Mouse (Mus musculus) cerebellum, adult 9-10 months (tissue): Measurements from ENCODE around the gene Max.

ENCODE experiments used
- DNase-seq: peaks from one replicate; pipeline ENCODE4 v3.0.0; 2022

The Max gene

DNA sequence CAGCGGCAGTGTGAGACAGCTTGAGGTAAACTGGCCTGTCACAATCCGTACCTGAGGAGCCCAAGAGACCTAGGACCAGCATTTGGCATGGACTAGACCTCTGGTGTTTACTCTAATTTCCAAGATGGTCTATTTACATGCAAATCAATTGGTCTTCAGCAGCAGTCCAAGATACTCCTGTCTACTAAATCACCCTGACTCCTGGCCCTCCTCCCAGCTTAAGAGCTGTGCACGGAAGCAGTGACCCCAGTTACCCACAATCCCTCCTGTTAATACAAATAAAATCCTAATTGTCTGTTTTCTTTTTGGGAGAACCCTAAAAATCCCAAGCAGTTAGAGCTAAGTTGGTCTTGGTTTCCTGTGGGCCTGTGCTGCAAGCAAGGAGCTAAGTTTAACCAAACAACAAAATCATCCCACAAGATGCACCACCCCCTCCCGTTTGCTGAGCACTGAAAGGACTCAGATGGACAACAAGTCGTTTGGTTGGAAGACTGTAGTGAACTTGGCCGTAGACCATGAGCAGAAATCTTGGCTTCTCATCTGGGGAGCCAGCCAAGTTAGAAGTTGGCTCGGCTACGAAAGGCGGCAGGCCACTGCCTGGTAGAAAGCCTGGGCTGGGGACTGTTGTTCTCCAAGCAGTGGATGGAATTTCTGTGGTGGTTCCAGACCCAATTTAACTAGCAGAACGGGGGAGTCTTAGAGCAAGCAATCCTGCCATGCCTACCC, 7.1 kb downstream of the Max start:
- DNase-seq: peak; percentile 94

DNA sequence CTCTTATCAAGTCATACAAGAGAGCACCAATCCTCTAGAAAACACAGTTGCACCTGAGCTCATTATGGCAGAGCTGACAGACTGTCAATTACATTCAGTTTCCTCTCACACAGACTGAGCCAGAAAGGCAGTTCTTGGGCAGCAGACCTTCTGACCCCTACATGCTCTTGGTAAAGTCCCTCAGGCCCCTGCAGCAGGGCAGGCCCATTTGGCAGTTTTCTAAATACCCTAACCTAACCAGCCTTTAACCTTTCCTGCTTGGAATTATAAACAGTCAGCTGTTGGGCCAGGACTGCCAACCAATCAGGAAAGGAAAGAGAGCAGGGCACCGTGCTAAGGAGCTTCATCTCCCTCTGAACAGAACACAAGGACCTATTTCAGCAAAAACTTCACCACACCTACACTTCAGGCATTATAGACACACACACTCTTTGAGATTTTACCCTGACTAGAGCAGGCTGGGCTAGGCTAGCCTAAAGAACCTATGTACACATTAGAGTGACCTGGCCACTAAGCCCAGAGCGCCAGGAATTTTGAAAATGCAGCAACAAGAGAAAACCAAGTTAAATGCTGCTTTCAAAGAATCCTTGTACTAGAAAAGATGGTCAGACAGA, 8.1 kb downstream of the Max start:
- DNase-seq: no peak

DNA sequence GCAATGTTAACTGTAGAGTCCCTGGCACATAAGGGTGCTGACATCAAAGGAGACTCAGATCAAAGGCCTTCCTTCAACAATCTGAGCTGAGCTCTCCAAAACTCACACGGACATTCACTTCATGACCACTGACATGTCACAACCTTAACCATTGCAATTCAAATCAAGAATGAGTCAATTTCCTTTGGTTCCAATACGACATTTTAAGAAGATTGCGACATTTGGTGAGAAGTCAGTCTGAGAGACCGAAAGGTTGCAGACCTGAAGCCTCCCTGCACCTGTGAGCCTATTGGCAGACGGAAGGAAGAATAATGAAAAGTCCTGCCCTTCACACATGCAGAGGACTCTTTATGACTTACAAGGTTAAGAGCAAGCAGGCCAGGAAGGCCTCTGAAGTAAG, 11.7 kb downstream of the Max start:
- no peak for DNase-seq

DNA sequence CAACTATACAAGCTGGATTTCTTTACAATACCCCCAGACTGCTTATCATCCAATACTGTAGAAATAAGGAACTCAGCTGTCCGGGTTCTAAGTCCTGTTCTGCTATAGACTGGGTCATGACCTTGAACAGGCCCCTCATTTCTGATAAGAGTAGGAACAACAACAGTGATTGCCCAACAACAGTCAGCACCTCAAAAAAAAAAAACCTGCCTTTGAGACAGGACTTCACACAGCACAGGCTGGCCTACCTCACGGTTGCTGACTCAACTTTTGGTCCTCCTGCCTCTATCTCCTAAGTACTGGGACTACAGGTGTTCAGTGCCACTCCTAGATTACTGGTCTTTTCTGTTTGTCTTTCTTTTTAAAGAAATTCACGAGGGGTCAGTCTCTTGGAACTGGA, 13.2 kb downstream of the Max start:
- no peak for DNase-seq

DNA sequence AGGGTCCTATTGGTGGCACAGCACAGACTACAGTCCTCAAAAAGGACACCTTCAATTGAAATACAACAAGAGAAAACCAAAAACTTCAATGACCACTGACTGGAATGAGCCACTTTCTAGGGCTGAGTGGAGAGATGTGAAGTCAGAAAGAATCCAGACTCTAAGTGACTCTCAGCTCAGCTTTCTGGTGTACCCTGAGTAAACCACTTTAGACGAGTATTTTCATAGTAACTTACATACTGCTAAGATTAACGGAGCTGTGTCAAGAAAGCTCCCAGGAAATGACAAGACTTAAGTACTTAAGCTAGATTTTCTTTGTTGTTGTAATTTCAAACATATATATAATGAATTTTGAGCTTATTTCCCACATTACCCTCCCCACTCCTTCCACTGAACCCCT, 13.8 kb downstream of the Max start:
- no peak for DNase-seq

DNA sequence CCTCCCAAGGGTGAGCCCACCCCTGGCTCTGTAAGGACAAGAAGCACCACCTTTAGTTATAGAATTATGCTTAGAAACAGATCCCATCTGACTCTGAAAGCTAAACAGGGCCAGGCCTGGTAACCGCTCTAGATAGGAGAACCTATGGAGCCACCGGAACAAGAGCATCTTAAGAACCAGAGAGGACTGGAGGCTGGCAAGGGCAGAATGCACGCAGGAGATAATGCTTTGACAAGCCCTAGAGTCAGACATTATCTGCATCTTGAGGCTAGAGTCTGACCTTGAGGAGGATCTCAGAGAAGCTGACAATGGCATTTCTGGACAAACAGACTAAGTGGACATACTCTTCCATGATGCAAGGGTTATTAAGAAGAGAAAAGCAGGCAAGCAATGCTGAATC, 14.5 kb downstream of the Max start:
- DNase-seq: no peak

DNA sequence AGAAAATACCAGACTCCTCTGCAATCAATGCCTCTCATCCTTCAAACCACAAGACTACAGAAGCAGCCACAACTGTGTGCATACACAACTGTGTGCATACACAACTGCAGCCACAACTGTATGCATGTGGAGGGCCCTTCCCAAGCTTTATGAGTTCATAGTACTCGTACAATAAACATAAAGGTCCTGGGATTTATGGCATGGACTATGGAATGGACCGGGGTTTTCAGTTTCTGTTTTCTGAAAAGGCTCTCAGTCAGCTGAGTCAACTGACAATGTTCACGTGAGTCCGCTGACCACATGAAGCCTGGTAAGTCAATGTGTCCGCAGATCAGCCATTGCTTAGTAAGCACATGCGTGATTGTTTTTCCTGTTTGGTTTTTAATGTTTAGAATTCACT, 18.5 kb downstream of the Max start:
- DNase-seq: no peak

DNA sequence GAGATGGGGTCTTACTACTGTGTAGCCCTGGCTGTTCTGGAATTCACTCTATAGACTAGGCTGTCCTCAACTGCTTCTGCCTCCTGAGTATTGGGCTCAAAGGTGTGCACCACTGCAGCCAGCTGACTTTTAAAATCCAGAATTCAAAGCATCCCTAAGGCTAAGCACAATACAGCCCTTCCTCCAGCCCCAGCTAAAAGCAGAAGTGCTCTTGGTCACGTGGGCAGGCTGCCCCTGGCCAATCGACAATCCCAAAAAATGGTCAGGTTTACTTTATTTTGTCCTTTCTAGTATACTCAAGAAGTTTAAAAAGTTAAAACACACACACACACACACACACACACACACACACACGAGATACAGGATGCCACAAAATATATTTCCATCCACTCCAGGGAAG, 19.0 kb downstream of the Max start:
- no peak for DNase-seq

DNA sequence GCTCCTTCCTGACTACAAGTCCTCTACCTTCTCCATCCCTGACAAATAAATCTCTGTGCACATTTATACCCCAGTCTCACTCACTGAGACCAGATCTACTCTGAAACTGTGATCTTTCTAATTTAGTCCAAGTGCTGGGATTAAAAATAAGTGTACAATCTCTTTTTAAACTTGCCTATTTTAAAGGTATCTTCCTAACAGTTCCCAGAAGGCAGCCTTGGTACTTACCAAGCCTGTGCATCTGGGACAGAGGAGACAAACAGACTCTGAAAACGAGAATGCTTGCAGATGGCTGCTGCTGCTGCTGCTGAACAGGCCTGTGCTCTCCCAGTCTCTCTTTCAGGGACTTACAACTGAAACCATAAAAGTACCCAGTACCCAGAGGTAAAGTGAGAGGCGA, 19.5 kb downstream of the Max start:
- DNase-seq: no peak

DNA sequence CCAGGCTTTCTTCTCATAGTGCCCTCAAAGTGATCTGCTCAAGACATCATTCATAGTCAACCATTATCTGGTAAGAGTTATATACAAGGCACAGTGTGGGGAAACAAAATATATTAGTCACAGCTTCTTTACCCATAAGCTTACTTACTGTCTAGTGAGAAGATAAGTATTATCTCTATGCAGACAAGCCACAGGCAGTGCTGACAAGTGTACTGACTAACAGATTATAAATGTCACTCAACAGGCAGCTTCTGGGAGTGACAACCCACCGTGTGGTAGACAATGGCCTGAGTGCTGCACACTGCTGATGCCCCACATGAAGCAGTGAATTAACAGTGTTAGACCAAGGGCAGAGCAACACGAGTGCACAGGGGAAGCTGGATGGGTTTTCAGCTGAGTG, 20.5 kb downstream of the Max start:
- no peak for DNase-seq

DNA sequence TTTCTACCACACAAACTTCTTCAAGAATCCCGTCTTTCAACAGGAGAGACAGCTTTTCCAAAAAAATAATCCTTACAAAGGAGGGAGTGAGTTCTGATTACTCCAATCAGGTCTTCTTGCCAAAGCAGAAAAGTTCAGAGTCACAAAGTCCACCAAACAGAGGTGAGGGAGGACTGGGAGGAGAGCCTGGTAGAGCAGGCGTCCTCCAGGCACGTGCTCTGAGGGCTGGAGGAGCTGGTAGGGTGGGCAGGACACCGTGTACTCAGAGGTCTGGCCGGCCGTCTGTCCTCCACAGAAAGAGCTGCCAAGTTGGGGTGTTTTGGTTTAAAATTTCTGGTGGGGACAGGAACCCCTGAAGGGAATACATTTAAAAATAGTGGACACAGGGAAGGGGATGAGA, 24.0 kb downstream of the Max start:
- DNase-seq: no peak

DNA sequence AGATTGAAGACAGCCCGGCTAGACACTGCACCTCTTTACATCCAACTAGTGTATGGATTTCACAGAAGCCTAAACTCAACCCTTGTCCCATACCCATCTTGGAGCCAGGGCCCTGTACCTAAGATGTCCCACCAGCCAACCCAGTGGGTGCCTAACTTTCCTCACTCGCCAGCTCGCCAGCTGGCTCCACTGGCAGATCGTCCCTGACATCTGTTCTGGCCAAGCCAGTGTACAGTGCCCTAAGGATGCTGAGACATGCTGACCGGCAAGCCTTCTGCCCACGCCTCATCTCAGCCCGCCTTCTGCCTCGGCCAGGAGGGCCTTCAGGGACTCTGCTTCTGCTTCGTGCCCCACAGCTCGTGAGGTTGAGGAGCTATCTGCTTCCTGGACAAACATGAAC, 25.8 kb downstream of the Max start:
- DNase-seq: no peak

DNA sequence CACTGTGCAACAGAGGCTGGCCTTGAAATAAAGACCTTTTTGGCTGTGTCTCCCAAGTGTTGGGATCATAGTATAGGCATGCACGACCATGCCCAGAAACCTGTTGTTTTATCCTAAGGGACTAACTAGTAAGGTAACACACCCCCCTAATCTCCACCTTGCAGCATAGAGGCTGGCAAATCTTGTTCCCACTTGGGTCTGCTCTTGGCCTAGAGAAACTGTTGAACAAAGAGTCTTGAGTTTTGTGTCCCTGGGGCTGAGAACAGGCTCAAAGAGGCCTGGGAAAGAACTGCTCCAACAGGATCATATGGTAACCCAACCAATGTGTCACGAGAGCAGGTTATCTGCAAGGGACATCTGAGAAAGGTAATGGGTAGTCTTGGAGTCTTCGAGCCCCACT, 27.6 kb downstream of the Max start:
- no peak for DNase-seq

DNA sequence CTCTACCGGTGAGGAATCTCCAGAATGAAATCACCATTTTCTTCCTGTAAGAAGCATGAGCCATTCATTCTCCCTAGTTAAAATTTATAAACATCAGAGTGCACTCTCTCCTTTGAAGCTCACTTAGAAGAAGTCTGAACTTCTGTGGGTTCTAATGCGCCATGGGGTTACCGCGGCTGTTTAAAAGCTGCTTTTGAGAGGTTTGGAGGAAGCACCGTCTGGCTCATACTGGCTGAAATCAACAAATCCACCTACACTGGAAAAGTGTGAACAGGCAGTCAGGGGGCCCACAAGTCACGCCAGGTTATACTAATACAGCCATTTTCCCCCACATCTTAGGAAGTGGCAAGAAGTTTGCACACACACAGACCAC, 29.3 kb downstream of the Max start:
- DNase-seq: no peak

DNA sequence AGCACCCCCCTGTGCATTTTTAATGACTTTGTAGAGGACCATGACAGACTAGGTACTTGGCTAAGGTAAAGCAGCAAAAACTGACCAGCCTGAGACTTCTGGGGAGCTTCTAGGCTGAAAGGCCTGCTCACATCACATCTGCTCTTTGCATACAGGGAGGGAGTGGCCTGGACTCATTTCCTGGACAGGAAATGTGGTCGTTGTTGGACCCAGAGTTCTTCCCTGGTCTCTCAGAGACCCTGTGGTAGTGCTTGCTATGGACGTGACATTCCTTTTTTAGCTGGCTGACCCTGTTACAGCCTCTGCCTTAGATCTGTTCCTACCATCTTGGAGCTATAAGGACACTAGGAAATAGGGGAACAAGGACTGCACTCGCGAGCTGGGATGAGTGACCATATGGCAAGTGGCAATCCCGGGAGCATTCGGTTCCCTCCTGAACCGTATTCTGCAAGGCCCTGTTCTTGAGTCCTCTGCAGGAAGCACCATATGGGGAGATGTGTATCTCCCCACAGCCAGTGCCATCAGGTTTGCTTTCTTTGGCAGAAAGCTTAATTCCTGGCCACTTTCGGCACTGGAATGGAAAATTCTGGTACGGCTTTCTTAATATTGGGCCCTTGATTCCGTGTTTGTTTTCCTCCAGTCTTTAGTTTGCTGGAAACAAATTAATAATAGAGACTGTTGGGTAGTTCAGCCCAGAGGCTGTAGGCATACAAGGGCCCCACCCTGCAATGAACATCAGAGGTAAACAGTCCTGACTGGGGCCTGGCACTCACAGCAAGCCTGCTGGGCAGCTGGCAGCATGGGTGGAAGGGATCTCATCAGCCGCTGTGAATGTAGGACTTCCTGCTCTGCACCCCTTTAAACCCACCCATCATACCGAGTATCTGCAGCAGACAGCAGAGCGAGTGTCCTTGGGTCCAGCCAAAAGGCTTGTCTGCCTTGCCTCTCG, 30.0 kb downstream of the Max start:
- peak; percentile 90 for DNase-seq

DNA sequence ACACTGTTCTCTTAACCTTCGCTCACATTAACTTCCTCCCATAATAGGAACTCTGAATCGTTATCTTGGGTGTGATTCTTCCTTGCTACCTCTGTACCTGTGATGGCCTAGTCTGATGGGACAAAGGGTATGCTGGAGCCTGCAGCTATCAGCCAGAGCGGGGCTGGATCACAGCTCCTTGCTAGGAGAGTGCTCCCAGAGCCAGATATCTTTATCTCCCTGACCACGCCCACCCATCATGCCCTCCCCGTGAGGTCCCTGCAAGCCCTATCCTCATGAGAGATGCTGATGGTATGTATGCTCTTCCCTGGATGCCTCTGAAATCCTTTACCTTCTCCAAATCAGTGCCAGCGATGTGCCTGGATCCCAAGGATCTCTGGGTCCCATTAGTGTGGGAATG, 31.8 kb downstream of the Max start:
- no peak for DNase-seq

DNA sequence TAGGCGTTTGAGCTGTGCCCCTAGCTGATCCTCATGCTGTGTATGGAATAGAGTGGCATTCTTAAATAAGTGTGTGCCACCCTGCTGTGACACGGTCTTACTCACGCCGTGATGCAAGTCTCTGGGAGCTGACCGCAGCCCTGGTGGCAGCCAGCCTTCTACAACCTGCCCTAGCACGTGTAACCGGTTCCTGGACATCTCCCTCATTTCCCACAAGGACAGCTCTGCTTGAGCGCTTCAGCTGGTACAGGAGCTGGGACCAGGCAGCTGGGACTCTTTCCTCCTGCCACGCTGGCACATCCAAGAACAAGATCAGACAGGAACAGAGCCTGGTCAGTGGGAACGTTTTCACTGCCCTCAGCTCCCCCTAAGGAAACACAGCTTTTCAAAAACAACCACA, 34.5 kb downstream of the Max start:
- DNase-seq: no peak

DNA sequence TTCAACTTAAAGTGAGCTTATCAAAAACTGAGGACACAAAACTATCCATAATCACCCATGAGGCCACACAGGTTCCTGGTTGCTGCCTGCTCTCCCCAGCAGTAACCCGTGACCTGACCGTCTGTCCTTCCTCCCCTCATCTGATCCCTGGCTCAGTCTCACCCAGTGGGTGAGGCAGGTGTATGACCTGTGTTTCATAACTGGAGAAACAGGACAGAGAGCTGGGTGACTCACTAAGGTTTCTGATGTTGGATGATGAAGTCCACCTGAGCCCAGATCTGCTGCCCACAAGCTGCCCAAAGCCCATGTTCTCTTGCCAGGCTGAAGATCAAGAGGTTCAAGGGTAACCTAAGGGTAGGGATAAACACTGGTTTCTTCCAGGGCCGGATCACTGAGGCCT, 35.0 kb downstream of the Max start:
- no peak for DNase-seq

DNA sequence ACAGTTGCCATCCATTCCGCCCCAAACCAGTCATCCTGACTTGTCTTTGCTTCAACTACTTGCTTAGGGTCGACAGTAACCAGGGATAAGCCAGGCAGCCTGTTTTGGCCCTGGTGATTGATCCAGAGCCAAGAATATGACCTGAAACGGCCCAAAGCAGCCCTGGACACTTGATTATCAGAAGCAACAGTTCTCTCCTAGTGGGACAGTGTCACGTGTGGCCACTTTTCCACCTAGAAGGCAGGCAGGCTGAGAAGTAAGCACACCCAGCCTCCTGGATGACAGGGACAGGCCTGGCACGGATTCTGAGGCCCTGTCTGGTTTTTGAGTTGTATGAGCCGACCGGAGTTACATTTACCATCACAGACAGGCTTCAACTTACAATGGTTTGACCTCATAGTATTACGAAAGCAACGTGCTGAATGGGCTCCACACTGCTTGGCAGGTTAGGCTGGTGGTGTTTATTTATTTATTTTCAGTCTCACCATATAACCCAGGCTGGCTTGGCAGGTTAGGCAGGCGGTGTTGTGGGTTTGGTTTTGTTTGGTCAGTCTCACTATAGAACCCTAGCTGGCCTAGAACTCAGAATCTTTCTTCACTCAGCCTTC, 35.6 kb downstream of the Max start:
- DNase-seq: peak; percentile 66

DNA sequence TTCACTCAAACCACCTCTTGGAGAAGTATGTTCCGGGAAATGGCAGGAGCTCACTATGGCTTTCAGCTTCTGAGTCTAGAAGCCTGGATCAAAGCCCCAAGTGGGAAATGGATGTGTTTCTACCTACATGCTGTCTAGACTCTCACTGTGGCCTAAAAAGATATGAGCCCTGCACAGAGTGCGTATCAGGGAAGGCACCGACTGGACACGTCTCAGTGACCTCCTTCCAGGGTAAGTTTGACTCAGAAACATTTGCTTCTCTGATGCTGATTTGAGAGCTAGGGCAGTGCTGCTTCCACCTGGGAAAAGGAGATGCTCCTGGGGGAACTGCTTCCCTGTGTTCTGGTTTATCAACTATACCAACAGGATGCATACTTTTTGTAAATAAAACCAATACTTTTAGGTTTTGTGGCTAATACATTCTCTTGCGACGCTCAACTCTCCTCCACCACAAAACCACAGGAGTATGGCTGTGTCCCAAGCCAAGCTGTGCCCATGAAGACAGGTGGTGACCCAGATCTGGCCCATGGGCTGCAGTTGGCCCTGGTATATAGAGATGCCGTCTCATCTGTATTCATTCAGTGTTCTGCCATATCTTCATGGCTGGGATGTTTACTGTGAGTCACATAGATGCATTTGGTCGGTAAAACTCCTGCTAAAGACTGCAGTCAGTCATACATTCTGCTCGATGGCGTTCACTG, 36.9 kb downstream of the Max start:
- peak; percentile 84 for DNase-seq

DNA sequence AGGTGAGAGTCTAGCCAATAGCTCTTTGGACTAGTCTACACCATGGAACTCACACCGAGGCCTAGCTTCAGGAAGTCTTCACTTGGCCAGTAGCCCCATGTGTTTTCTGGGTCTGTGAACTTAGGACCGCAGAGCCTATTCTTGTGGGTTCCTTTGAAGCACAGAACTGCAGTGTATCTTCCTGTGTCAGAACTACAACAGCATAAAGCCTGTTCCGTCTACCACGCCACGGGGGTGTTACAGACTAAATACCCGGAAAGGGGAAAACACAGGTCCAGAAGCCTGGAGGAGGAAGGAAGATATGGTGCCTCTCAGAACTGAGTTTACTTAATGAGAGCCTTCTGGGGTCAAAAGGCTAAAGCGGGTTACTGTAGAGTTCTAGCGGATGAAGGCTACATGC, 38.9 kb downstream of the Max start:
- no peak for DNase-seq

DNA sequence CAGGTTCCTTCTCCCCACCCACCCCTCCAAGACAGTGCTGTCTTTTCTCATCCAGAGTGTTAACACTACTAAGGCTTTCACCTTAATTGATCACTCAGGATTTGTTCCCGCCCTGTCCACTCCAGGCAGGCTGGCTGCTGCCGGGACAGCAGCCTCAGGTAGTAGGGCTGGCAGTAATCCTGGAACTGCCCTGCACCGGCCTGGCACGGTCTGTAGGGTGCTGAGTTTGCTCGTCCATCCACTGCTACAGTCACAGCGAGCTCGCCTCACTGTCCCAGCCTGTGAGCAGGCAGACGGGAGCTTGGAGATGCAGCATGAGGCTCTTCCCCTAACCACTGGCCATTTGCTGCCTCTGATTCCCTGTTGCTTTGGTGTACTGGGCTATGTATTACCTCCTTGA, 41.0 kb downstream of the Max start:
- DNase-seq: no peak

DNA sequence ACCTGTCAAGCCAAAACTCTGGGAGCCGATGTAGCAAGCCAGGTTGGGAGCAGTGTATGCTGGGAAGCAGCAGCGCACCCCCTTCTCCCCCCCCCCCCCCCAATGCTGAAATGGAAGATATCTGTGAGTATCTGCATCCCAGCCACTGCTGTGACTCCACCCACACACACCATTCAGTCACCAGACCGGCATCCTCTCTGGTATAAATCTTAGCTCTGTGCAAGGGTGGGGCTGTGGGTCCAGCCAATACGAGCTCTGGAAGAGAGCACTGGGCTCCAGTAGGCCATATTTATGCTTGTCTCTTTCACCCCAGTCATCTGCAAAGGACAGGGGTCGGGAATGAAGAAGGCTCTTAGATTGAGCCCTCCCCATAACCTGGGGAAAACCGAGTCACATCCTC, 41.6 kb downstream of the Max start:
- DNase-seq: no peak
